Mouse (Mus musculus) liver, embryonic 14.5 days (tissue): ENCODE measurements around the gene Pdk2.

Source experiments
- CTCF ChIP-seq: IDR thresholded peaks from 2 replicates; pipeline ENCODE4 v1.5.1; 2016; ENCODE audit warnings: antibody characterized with exemption, low read depth, control low read depth
- EP300 ChIP-seq: IDR thresholded peaks from 2 replicates; pipeline ENCODE4 v1.6.1; 2016; ENCODE audit warnings: antibody characterized with exemption, low read depth

DNA sequence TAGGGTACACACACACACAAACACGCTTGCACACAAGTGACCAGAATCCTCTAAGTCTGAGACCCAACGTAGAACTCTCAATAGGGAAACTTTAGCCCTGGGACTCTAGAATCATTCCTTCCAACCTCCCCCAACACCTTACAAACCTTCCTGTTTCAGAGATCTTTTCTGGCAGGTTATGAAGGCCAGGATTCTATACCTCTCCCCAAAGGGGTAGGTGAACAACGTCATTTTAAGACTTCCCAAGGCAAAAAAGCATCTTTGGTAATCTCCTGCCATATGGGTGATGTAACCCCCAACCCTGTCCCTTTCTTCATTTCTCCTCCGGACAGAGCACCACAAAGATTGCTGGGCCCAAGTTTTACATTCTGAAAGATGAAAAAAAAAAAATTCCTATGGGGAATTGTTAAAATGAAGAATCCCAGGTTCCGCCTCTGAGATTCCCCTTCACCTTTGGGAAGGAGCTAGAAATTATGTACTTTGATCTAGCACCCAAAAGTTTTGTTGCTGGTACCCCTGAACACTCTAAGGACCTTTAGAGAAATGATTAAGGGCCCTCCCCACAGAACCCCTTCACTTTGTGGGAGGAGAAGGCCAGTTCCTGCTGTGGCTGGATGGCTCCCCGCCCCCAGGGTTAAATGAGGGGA lies 50.9 kb downstream of the Pdk2 start:
- TF ChIP-seq CTCF (no peak), EP300 (no peak)
